Mouse (Mus musculus): ENCODE measurements around the gene Adcy1. TPM values are rescaled to one million over a fixed set of nuclear protein-coding genes. Genes with fewer than 3 reads are reported as not detected.
A peak's percentile ranks its signal among the peaks of the same experiment; 100 is the strongest.

The Adcy1 gene
- total RNA-seq, 2 experiments from 2014 or later = 0.79 to 1.7 TPM

- intact Hi-C loops (cut with DNase I) = no loop called here
- DNase-seq = no peak
These were observed 71.0 kb downstream of the Adcy1 start for GRCm38 (mm10) chr11:7134319-7134718.

DNA sequence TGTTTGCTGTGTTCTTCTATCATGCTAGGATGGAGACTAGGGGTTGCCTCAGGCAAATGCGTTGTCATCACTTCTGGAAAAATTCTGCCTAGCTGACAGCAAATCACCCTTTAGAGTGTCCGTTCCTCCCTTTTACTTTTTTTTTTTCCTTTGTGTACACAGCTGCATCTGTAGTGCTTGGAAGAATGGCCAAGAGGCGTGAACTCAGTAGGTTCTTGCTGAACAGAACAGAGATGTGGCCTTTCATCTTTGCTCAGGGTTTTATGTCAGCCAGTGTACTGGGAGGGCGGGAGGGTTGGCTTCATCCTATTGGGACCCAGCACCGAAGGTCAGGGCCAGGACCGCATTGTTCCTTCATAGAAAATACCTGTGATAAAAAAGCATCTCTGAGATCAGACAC is 72.0 kb downstream of the Adcy1 start:
- intact Hi-C loops (cut with DNase I) = no loop called here
- no peak for DNase-seq

GRCm38 (mm10) chr11:7135763-7136162 is 72.5 kb downstream of the Adcy1 start:
- peak; percentile 29 to 44 for DNase-seq
- intact Hi-C loops (cut with DNase I) = no loop called here

GRCm38 (mm10) chr11:7136246-7136855 is 73.1 kb downstream of the Adcy1 start:
- no peak for DNase-seq
- intact Hi-C loops (cut with DNase I) = no loop called here

GRCm38 (mm10) chr11:7138370-7138769 is 75.1 kb downstream of the Adcy1 start:
- intact Hi-C loops (cut with DNase I) = no loop called here
- DNase-seq = no peak

GRCm38 (mm10) chr11:7140449-7140848 is 77.2 kb downstream of the Adcy1 start:
- DNase-seq = peak; percentile 44 to 69
- intact Hi-C loops (cut with DNase I) = loop anchor here (1.0 to 5.0 kb wide), 3 partner anchors 83 to 485 kb away; no protein-coding TSS in a partner anchor

GRCm38 (mm10) chr11:7142725-7143124 is 79.4 kb downstream of the Adcy1 start:
- peak; percentile 36 to 49 for DNase-seq
- intact Hi-C loops (cut with DNase I) = loop anchor here (5.0 kb wide), 1 partner anchor 85 kb away; no protein-coding TSS in a partner anchor

GRCm38 (mm10) chr11:7144369-7144768 is 81.1 kb downstream of the Adcy1 start:
- peak in 1 of 2 experiments; percentile 14 for DNase-seq
- intact Hi-C loops (cut with DNase I) = loop anchor here (5.0 kb wide), 1 partner anchor 87 kb away; no protein-coding TSS in a partner anchor

DNA sequence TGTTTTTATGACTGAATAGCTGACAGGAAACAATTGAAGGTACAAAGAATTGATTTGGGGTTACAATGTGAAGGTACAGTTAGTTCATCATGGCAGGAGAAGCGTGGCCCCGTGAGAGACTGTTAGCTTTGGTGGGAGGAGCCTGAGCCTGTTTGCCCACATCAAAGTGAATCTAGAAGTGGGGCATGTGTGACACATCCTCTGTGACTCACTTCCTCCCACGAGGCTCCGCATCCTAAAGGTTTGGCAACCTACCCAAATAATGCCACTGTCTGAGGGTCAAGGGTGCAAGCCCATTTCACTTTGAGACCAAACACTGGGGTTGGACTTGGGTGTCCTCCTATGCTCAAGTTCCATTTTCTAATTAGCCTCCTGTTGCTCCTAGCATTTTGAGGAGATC is 81.9 kb downstream of the Adcy1 start:
- DNase-seq = no peak
- intact Hi-C loops (cut with DNase I) = no loop called here

DNA sequence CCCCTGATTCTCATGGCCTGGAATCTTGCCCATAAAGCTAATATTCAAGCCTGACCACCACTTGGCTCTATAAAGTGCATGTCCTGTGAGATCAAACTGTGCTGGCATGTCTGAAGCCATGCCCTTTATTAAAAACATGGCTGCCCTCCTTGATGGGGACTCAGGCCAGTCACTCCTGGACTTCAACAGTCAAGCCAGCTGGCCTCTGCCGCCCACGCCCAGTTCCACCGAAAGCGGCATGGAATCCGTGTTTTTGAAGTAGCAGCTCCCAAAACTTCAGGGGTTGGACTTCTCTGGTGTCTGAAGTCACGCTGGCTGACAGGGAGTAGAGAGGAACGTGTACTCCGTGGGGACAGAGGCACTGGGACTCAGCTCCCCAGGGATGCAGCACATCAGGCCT is 84.2 kb downstream of the Adcy1 start:
- DNase-seq = no peak
- intact Hi-C loops (cut with DNase I) = no loop called here

DNA sequence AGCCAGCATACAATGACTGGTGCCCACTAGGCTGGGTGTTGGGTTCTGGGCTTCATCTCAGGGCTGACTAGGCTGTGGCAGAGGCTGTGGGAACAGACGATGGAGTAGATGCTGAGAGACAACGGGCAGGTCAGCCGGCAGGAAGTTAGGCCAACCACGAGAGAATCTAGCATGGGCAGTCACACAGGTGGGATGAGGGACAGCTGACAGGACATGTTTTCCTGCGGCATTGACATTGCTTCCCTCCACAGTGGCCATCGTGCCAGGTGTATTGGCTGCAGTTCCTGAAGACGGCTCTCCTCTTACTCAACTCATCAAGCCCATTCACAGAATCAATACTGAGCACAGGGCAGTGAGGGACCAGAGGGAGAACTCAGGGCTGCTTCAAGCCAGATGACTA is 84.7 kb downstream of the Adcy1 start:
- no peak for DNase-seq
- intact Hi-C loops (cut with DNase I) = no loop called here

DNA sequence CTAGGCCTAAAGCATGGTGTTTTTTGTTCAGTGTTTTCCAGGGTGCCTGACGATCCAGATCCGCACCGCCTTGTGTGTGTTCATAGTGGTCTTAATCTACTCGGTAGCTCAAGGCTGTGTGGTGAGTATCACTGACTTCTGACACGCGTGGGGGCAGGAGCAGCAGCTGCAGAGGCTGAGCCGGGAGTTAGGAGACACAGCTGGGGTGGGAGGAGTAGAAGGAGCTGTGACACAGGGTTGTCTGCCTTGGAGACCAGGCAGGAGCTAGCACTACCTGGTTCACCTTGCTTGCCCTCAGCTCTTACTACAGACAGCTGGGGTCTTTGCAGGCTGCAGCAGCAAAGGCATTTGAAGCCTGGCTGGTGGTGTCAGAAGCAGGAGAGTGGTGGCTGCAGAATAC is 86.2 kb downstream of the Adcy1 start:
- no peak for DNase-seq
- intact Hi-C loops (cut with DNase I) = no loop called here

DNA sequence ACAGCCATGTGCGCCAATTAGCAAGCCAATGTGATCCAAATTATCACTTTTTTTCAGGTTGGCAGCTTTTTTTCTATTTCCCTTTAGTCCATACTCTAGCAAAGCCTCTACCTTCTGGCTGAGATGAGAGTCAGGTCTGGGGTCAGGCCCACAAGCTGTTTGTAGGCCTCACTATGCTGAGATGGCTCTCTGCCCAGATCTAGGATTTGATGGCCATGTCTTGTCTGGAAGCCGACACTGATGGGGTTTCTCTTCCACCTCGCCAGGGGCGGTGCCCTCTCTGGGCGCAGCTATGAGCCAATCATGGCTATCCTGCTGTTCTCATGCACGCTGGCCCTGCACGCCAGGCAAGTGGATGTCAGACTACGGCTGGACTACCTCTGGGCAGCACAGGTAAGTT is 87.2 kb downstream of the Adcy1 start:
- intact Hi-C loops (cut with DNase I) = no loop called here
- DNase-seq = no peak

DNA sequence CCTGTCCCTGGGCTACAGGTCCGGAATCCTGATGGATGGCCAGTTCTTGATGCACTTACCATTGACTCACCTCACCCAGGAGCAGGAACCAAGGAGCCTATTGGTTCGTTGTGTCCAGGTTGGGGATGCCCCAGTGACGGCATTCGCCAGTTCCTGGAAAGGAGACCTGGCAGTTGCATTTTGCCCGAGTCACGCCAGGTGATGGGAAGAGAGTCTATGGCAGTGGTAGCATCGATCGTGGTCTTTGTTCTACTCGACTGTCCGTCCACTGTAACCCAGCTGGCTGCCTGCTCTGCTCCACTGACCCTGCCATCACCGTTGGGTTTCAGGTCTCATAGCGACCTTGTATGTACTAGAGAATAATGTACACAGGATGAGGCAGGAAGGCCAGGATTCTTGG is 89.1 kb downstream of the Adcy1 start:
- DNase-seq = no peak
- intact Hi-C loops (cut with DNase I) = no loop called here

- intact Hi-C loops (cut with DNase I) = no loop called here
These were observed 89.8 kb downstream of the Adcy1 start for GRCm38 (mm10) chr11:7153081-7153480.

DNA sequence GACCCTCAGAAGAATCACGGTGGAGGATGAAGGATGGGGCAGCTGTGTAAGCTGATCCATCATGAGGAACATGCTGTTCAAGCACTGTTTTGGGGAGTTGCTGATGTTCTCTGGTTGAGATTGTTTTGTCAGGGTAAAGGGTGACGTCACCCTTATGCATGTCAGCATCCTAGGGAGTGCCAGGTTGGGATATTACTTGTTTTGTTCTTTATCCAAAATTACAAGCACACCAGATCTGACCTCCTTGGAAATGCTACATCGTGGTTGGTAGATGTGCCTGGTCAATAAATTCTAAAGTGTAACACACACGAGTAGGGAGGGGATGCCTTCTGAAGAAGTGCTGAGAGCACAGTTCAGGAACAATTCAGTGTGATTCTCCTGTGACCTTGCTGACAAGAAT is 93.1 kb downstream of the Adcy1 start:
- no peak for DNase-seq
- intact Hi-C loops (cut with DNase I) = no loop called here

More at GRCm38 (mm10) chr11:7153081-7153480, 89.8 kb downstream of the Adcy1 start:
- DNase-seq = no peak

DNA sequence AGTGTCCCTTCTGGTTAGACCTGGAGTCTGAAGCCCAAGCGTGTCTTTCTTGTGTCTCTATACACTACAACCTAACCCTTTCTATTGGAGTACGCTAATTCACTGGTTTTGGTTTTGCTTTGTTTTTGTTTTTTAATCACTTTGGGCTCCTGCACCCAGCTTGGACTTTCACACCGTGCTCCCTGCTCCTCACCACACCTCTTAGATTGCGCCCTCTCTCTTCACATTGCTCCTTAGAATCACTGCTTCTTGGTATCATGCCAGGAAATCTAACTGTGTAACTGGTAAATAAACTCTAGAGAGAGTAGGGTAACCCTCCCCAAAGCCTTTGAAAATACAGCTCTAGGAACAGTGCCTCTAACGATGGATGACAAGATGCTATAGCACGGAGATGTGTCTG is 94.9 kb downstream of the Adcy1 start:
- no peak for DNase-seq
- intact Hi-C loops (cut with DNase I) = no loop called here

DNA sequence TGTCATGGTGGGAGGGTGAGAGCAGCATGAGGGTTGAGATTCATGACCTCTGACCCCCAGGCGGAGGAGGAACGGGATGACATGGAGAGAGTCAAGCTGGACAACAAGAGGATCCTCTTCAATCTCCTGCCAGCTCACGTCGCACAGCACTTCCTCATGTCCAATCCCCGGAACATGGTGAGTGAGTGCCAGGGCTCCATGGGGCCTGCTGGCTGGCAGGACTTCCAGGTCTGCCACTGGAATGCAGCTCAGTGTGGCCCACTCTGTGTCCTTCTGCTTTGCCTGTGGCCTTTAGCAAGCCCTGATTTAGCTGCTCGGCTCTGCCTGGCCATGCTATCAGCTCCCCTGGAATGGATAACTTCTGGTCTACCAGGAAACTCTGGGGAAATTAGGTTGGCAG is 96.9 kb downstream of the Adcy1 start:
- DNase-seq = peak; percentile 9
- intact Hi-C loops (cut with DNase I) = no loop called here

- intact Hi-C loops (cut with DNase I) = no loop called here
- DNase-seq = peak; percentile 20 to 27
These were observed 97.4 kb downstream of the Adcy1 start for GRCm38 (mm10) chr11:7160637-7161101.

DNA sequence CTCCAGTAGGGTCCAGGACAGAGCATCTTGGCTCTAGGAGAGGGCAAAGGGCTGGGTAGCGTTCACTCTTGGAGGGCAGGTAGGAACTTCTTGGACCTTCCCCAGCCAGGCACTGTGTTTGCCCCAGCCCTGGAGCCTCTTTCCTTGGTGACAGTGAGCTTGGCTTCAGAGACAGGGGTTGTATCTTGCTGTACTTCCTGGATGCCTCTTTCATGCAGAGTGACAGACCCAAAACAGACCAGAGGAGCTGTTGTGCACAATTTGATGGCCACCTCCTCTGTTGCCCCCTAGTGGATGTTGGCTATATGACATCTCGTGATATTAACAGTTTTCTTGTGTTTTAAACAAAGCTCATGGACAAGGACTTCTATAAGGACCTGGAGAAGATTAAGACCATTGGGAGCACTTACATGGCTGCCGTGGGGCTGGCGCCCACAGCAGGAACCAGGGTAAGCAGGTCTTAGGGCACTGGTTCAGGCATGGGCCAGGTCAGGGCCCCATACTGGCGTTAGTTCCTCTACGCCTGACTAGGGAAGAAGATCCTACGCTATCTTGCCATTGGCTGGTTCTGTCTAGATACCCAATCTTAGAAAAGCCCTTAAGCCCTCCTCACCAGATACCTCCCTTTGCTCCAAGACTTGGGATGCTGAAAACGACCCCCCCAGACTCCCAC is 98.3 kb downstream of the Adcy1 start:
- DNase-seq = peak; percentile 18 to 47
- intact Hi-C loops (cut with DNase I) = no loop called here

DNA sequence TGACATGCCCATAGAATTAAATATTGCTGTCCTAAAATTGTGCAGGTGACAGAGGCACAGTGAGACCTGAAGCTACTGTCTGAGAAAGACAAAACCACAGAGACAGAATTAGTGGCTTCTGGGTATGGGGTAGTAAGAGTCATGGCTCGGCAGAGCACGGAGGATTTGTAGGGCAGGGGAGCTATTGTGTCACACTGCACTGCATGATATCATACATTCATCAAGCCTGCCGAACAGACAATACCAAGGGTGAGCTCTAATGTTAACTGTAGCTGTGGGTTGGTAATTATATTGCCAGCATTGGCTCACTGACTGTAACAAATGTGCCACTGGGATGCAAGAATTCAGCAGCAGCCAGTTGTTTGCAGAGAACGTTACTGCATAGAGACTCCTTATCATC is 101.1 kb downstream of the Adcy1 start:
- intact Hi-C loops (cut with DNase I) = no loop called here
- no peak for DNase-seq

DNA sequence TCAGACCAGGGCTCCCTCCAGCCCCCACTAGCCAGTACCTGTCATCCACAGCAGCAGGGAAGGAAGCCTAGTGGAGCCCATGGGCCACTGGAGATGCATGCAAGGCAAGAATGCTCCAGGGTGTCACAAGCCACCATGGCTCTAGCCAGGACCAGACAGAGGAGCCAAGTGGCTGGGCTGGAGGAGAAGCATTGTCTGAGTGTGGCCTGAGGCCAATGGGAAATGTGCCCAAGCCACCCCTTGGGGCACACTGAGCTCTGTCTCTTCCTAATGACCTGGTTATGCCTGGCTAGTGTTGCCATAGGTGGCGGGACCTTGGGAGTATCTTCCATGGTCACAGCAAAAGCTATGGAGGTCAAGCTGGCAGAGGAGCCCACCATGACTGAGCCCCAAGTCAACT is 106.4 kb downstream of the Adcy1 start:
- no peak for DNase-seq
- intact Hi-C loops (cut with DNase I) = no loop called here
